Mouse (Mus musculus) MEL (cell line): Measurements from ENCODE around the gene Dpf3.

ENCODE experiments used
- CTCF ChIP-seq, 3 experiments: IDR thresholded peaks in 2 of 3; conservative IDR thresholded peaks in 1 of 3; 2 replicates each; pipeline ENCODE4 v1.5.1; 2011 to 2012; ENCODE audit warnings: low read length in 3 of 3, low read depth in 2 of 3, mild to moderate bottlenecking in 2 of 3, improper control_type of control experiment in 1 of 3, inconsistent platforms in 1 of 3, mixed read lengths in 1 of 3, moderate library complexity in 1 of 3; ENCODE audit not compliant: control insufficient read depth in 1 of 3, insufficient read depth in 1 of 3, poor library complexity in 1 of 3, severe bottlenecking in 1 of 3
- POLR2AphosphoS5 ChIP-seq: IDR thresholded peaks from 2 replicates; pipeline ENCODE4 v1.6.1; 2012; ENCODE audit warnings: low read depth, borderline replicate concordance, mild to moderate bottlenecking, inconsistent platforms, low read length, moderate library complexity, mixed read lengths
- TCF12 ChIP-seq: IDR thresholded peaks from 2 replicates; pipeline ENCODE4 v1.6.1; 2014; ENCODE audit warnings: low read depth, mild to moderate bottlenecking, inconsistent platforms, low read length, improper control_type of control experiment, moderate library complexity

DNA sequence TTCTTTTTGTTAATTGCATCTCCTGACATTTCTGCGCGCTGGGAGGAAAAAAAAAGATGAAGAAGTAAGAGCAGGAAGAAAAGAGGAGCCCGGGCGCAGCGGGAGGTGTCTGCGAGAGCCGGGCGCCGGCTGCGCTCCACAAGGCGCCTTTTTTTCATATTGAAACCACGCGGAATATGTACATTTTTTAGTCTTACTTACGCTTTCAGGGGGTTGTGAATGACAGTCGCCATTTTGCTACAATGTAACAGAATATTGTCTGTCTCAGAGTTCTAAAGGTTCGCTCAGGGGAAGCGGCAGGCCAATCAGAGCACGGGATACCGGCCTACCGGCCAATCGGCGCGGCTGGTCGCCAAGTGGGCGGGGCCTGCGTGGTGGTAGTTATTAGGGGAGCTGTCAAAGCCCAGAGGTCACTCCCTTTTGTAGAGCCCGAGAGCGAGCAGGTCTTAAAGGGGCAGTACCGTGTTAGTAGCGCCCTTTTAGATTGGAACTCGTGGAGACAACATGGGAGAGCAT is at the start of gene Dpf3:
- TF ChIP-seq CTCF (IDR thresholded peaks at IDR 0.05 in 2 of 3, conservative IDR thresholded peaks at IDR 0.05 in 1 of 3; ENCODE audit: control insufficient read depth in 1 of 3, insufficient read depth in 1 of 3, low read depth in 2 of 3, low read length in 3 of 3, poor library complexity in 1 of 3, severe bottlenecking in 1 of 3) (no peak), POLR2AphosphoS5 (no peak), TCF12 (0 out of 2 replicates have a peak, but pooled peaks have one; percentile 13)
